Mouse (Mus musculus): ENCODE results near the gene Tmem204. TPM values are rescaled to one million over a fixed set of nuclear protein-coding genes. Genes with fewer than 3 reads are reported as not detected.
A peak's percentile ranks its signal among the peaks of the same experiment; 100 is the strongest.

Gene Tmem204
- polyA plus RNA-seq, 1 experiment from 2014 or later = 11.1 TPM

GRCm38 (mm10) chr17:25114908-25115645 is 31.7 kb upstream of the Tmem204 start:
- 11% methylated on average over 23 of the region's 23 CpGs for WGBS
- H3K27me3 ChIP-seq (ENCODE audit: control insufficient read depth, insufficient read depth, low read depth, low read length) = no peaks in the 10 kb centered on the region
- ATAC-seq = no peak; the same call in 1 of the 2 replicates
- H3K9ac ChIP-seq (ENCODE audit: low read depth, low read length) = peak overlapping the region; percentile 65
- H3K9me3 ChIP-seq (replicated peaks; ENCODE audit: control insufficient read depth, low read length, poor library complexity, severe bottlenecking) = no peaks in the 10 kb centered on the region
- peak overlapping the region; percentile 98 for H3K4me2 ChIP-seq (ENCODE audit: low read length)
- peaks cover 9% of the 10 kb centered on the region for H3K4me1 ChIP-seq (ENCODE audit: control insufficient read depth, insufficient read depth, low read length)
- peak overlapping the region; percentile 87 for H3K27ac ChIP-seq (ENCODE audit: low read length)
- H3K36me3 ChIP-seq (ENCODE audit: control insufficient read depth, insufficient read depth, low read length) = peaks cover 3% of the 10 kb centered on the region; the same call in 1 of the 2 replicates
- H3K4me3 ChIP-seq (ENCODE audit: low read depth, low read length) = peak overlapping the region; percentile 48

- 89% methylated on average over 3 of the region's 3 CpGs for WGBS
- H3K4me2 ChIP-seq (ENCODE audit: low read length) = no peak overlapping the region
- H3K27ac ChIP-seq (ENCODE audit: low read length) = no peak overlapping the region
- peaks cover 8% of the 10 kb centered on the region for H3K36me3 ChIP-seq (ENCODE audit: control insufficient read depth, insufficient read depth, low read length)
- no peak overlapping the region for H3K9ac ChIP-seq (ENCODE audit: low read depth, low read length)
- no peaks in the 10 kb centered on the region for H3K9me3 ChIP-seq (replicated peaks; ENCODE audit: control insufficient read depth, low read length, poor library complexity, severe bottlenecking)
- ATAC-seq = no peak
- no peak overlapping the region for H3K4me3 ChIP-seq (ENCODE audit: low read depth, low read length)
- no peaks in the 10 kb centered on the region for H3K27me3 ChIP-seq (ENCODE audit: control insufficient read depth, insufficient read depth, low read depth, low read length)
- peaks cover 9% of the 10 kb centered on the region for H3K4me1 ChIP-seq (ENCODE audit: control insufficient read depth, insufficient read depth, low read length)
Observed at GRCm38 (mm10) chr17:25112423-25112810, 29.0 kb upstream of the Tmem204 start.

DNA sequence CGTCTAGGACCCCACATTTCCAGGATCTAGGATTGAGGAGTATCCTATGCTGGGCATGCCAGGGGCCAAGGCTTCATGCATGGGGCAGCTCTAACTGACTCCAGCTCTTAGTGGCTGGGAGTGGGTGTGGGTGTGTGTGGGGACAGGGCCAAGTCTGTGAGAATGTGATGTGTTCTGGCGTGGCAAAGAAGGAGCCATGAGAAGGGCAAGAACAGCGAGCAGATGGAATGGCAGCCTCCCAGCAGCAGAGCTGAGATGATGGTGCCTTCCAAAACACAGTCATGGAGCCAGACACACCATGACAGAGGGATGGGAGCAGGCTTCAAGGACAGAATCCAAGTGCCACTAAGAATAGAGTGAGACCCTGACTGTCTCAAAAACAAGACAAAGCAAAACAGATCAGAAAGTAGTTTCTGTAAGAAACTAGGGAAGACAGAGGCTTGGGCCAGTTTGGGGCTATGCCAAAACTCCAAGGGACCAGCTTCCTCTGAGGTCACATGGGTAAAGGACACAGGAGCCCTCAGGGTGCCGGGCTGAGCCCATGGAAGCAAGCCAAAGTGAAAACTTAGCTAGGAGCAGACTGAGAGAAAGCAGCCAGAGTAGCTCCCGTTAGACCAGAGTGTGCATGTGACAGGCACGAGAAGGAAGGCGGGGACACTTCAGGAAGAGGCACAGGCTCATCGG is 28.5 kb upstream of the Tmem204 start:
- Histone ChIP-seq H3K27ac (ENCODE audit: low read length) (no peak overlapping the region), H3K4me2 (ENCODE audit: low read length) (no peak overlapping the region)

GRCm38 (mm10) chr17:25111220-25111619 is 27.8 kb upstream of the Tmem204 start:
- peaks cover 7% of the 10 kb centered on the region for H3K4me1 ChIP-seq (ENCODE audit: control insufficient read depth, insufficient read depth, low read length)
- no peak overlapping the region for H3K4me3 ChIP-seq (ENCODE audit: low read depth, low read length)
- no peaks in the 10 kb centered on the region for H3K27me3 ChIP-seq (ENCODE audit: control insufficient read depth, insufficient read depth, low read depth, low read length)
- ATAC-seq = no peak
- H3K4me2 ChIP-seq (ENCODE audit: low read length) = no peak overlapping the region
- H3K36me3 ChIP-seq (ENCODE audit: control insufficient read depth, insufficient read depth, low read length) = peaks cover 18% of the 10 kb centered on the region
- H3K9me3 ChIP-seq (replicated peaks; ENCODE audit: control insufficient read depth, low read length, poor library complexity, severe bottlenecking) = no peaks in the 10 kb centered on the region
- H3K9ac ChIP-seq (ENCODE audit: low read depth, low read length) = no peak overlapping the region
- 95% methylated on average over 5 of the region's 5 CpGs for WGBS
- no peak overlapping the region for H3K27ac ChIP-seq (ENCODE audit: low read length)

More for the DNA sequence above, 28.5 kb upstream of the Tmem204 start:
- Histone ChIP-seq H3K27me3 (ENCODE audit: control insufficient read depth, insufficient read depth, low read depth, low read length) (no peaks in the 10 kb centered on the region), H3K4me1 (ENCODE audit: control insufficient read depth, insufficient read depth, low read length) (peaks cover 9% of the 10 kb centered on the region), H3K9ac (ENCODE audit: low read depth, low read length) (no peak overlapping the region), H3K36me3 (ENCODE audit: control insufficient read depth, insufficient read depth, low read length) (peaks cover 14% of the 10 kb centered on the region), H3K9me3 (replicated peaks; ENCODE audit: control insufficient read depth, low read length, poor library complexity, severe bottlenecking) (no peaks in the 10 kb centered on the region), H3K4me3 (ENCODE audit: low read depth, low read length) (no peak overlapping the region)
- ATAC-seq = no peak
- WGBS = 86% methylated on average over 8 of the region's 8 CpGs

DNA sequence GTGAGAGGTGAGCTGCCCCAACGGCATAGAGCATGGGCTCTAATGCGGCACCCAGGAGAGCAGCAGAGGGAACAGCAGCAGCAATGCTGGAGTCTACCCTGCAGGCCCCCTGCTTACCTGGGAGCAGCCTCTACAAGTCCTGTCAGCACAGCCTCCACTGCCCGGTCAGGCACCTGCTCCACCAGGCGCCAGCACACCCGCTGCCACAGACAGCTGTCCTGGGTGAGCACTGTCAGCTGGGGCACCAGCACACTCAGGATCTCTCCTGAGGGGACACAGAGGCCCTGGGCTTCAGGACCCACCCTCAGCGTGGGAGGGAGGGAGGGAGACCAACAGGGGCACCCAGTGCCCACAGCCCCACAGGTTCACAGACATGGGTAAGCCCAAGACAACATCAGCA is 27.2 kb upstream of the Tmem204 start:
- WGBS = 93% methylated on average over 6 of the region's 6 CpGs
- Histone ChIP-seq H3K4me3 (ENCODE audit: low read depth, low read length) (no peak overlapping the region), H3K4me1 (ENCODE audit: control insufficient read depth, insufficient read depth, low read length) (peaks cover 6% of the 10 kb centered on the region), H3K4me2 (ENCODE audit: low read length) (no peak overlapping the region), H3K27ac (ENCODE audit: low read length) (no peak overlapping the region), H3K36me3 (ENCODE audit: control insufficient read depth, insufficient read depth, low read length) (peaks cover 25% of the 10 kb centered on the region), H3K9ac (ENCODE audit: low read depth, low read length) (no peak overlapping the region), H3K27me3 (ENCODE audit: control insufficient read depth, insufficient read depth, low read depth, low read length) (no peaks in the 10 kb centered on the region), H3K9me3 (replicated peaks; ENCODE audit: control insufficient read depth, low read length, poor library complexity, severe bottlenecking) (no peaks in the 10 kb centered on the region)
- no peak for ATAC-seq

DNA sequence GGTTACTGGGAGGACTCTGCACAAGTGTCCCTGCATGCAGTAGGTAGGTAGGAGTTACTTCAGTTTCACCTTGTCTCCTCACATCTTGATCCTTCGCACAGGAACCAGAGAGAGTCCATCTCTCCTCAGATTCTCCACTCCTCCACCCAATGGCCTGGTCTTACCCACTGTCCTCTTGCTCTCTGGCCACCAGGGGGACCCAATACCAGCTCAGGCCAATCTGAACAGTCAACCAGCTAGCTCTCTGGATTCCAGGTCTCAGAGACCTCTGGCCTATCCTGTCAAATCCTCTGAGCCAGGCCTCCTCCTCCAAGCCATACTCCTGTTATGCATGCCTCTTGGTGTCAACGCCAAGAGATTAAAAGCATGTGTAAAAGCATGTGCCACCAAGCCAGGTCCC is 26.2 kb upstream of the Tmem204 start:
- Histone ChIP-seq H3K4me1 (ENCODE audit: control insufficient read depth, insufficient read depth, low read length) (peaks cover 1% of the 10 kb centered on the region; the same call in 1 of the 2 replicates), H3K4me3 (ENCODE audit: low read depth, low read length) (no peak overlapping the region), H3K9me3 (replicated peaks; ENCODE audit: control insufficient read depth, low read length, poor library complexity, severe bottlenecking) (no peaks in the 10 kb centered on the region), H3K9ac (ENCODE audit: low read depth, low read length) (no peak overlapping the region), H3K27me3 (ENCODE audit: control insufficient read depth, insufficient read depth, low read depth, low read length) (no peaks in the 10 kb centered on the region), H3K36me3 (ENCODE audit: control insufficient read depth, insufficient read depth, low read length) (peaks cover 34% of the 10 kb centered on the region), H3K4me2 (ENCODE audit: low read length) (no peak overlapping the region), H3K27ac (ENCODE audit: low read length) (no peak overlapping the region)
- no peak for ATAC-seq
- 72% methylated on average over 2 of the region's 2 CpGs for WGBS

- Histone ChIP-seq H3K4me1 (ENCODE audit: control insufficient read depth, insufficient read depth, low read length) (no peaks in the 10 kb centered on the region), H3K9me3 (replicated peaks; ENCODE audit: control insufficient read depth, low read length, poor library complexity, severe bottlenecking) (no peaks in the 10 kb centered on the region), H3K36me3 (ENCODE audit: control insufficient read depth, insufficient read depth, low read length) (peaks cover 44% of the 10 kb centered on the region), H3K4me3 (ENCODE audit: low read depth, low read length) (no peak overlapping the region), H3K9ac (ENCODE audit: low read depth, low read length) (no peak overlapping the region), H3K4me2 (ENCODE audit: low read length) (no peak overlapping the region), H3K27me3 (ENCODE audit: control insufficient read depth, insufficient read depth, low read depth, low read length) (no peaks in the 10 kb centered on the region), H3K27ac (ENCODE audit: low read length) (no peak overlapping the region)
- 97% methylated on average over 9 of the region's 16 CpGs for WGBS
- no peak for ATAC-seq
Observed at GRCm38 (mm10) chr17:25107786-25108185, 24.4 kb upstream of the Tmem204 start.

DNA sequence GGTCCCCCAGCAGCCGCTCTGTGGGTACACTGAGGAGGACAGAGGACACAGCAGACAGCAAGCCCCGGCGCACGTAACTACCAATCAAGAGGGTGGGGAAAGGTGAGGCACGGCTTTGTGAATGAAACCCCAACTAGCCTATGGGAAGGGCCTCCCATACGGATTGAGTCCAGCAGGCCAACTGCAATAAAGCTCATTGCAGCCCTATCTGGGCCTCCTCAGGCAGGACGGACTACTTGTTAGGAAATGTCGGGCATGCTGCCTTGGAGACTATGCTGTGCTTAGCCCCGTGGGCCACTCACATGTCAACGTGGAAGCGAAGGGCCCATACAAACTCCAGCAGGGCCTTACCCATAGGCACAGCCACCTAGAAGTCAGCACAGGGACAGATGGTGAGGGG is 17.9 kb upstream of the Tmem204 start:
- 91% methylated on average over 11 of the region's 11 CpGs for WGBS
- Histone ChIP-seq H3K9ac (ENCODE audit: low read depth, low read length) (no peak overlapping the region), H3K4me3 (ENCODE audit: low read depth, low read length) (no peak overlapping the region), H3K4me2 (ENCODE audit: low read length) (no peak overlapping the region), H3K36me3 (ENCODE audit: control insufficient read depth, insufficient read depth, low read length) (peaks cover 67% of the 10 kb centered on the region), H3K27ac (ENCODE audit: low read length) (no peak overlapping the region), H3K27me3 (ENCODE audit: control insufficient read depth, insufficient read depth, low read depth, low read length) (no peaks in the 10 kb centered on the region), H3K4me1 (ENCODE audit: control insufficient read depth, insufficient read depth, low read length) (no peaks in the 10 kb centered on the region), H3K9me3 (replicated peaks; ENCODE audit: control insufficient read depth, low read length, poor library complexity, severe bottlenecking) (no peaks in the 10 kb centered on the region)
- ATAC-seq = no peak

DNA sequence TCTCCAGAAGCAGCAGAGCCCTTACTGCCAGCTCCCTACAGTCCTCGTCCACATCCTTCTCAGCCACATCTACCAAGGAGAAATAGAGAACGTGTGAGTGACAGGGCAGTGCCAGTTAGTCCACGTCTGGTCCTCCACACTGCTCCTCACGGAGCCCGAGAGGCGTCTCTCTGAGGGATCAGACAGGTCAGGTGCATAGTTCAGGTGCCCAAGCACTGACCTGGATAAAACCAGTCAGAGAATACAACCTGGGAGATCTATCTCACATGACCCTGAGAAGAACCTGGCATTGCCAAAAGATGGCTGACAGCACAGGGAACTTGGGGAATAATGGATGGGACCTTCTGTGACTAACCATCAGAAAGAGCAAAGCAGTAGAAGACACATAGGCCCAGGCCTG is 16.7 kb upstream of the Tmem204 start:
- Histone ChIP-seq H3K27ac (ENCODE audit: low read length) (no peak overlapping the region), H3K4me2 (ENCODE audit: low read length) (no peak overlapping the region), H3K4me1 (ENCODE audit: control insufficient read depth, insufficient read depth, low read length) (no peaks in the 10 kb centered on the region), H3K9me3 (replicated peaks; ENCODE audit: control insufficient read depth, low read length, poor library complexity, severe bottlenecking) (no peaks in the 10 kb centered on the region), H3K27me3 (ENCODE audit: control insufficient read depth, insufficient read depth, low read depth, low read length) (no peaks in the 10 kb centered on the region), H3K4me3 (ENCODE audit: low read depth, low read length) (no peak overlapping the region), H3K9ac (ENCODE audit: low read depth, low read length) (no peak overlapping the region), H3K36me3 (ENCODE audit: control insufficient read depth, insufficient read depth, low read length) (peaks cover 55% of the 10 kb centered on the region)
- 94% methylated on average over 6 of the region's 6 CpGs for WGBS
- no peak for ATAC-seq

Data from midbrain, embryonic 16.5 days (tissue).